Mouse (Mus musculus) forebrain, embryonic 15.5 days (tissue): ENCODE measurements around the gene Kdm4d. TPM values are rescaled to one million over a fixed set of nuclear protein-coding genes. Genes with fewer than 3 reads are reported as not detected.
"Not testable (repeated sequence)": the region's sequence is repeated elsewhere in the genome, so short reads cannot be mapped to it uniquely, and the experiment has no call there.

ENCODE experiments used
- ATAC-seq: fragments of 200-750 bp; cut with Nextera tagmentation; replicated peaks from 2 replicates; pipeline ENCODE4 v1.8.0; 2017; ENCODE audit warnings: mild to moderate bottlenecking, moderate TSS enrichment, moderate library complexity
- H3K27ac ChIP-seq: fragments of 300-500 bp; sonication (generic); replicated peaks from 2 replicates; pipeline ENCODE4 v1.5.1; 2015; ENCODE audit warnings: mild to moderate bottlenecking, inconsistent platforms
- H3K27me3 ChIP-seq: fragments of 300-500 bp; sonication (generic); 2 replicates; pipeline ENCODE4 v1.6.1; 2015; ENCODE audit warnings: inconsistent platforms
- H3K36me3 ChIP-seq: fragments of 300-500 bp; sonication (generic); 2 replicates; pipeline ENCODE4 v1.6.1; 2015; ENCODE audit warnings: mild to moderate bottlenecking, inconsistent platforms
- H3K4me1 ChIP-seq: fragments of 300-500 bp; sonication (generic); 2 replicates; pipeline ENCODE4 v1.6.1; 2015; ENCODE audit warnings: inconsistent platforms
- H3K4me2 ChIP-seq: fragments of 300-500 bp; sonication (generic); replicated peaks from 2 replicates; pipeline ENCODE4 v1.6.1; 2015; ENCODE audit warnings: mild to moderate bottlenecking, inconsistent platforms
- H3K4me3 ChIP-seq: fragments of 300-500 bp; sonication (generic); 2 replicates; pipeline ENCODE4 v1.5.1; 2015; ENCODE audit warnings: mild to moderate bottlenecking, inconsistent platforms
- H3K9ac ChIP-seq: fragments of 300-500 bp; sonication (generic); replicated peaks from 2 replicates; pipeline ENCODE4 v1.6.1; 2015; ENCODE audit warnings: mild to moderate bottlenecking, inconsistent platforms
- H3K9me3 ChIP-seq: fragments of 300-500 bp; sonication (generic); 2 replicates; pipeline ENCODE4 v1.6.1; 2016; ENCODE audit warnings: inconsistent platforms
- WGBS: fragments of 180-500 bp; shearing (Covaris S2); methylation state at CpG from one replicate; pipeline ENCODE4 v1.1.7; 2015; ENCODE audit warnings: mixed read lengths; 5-methylcytosine and 5-hydroxymethylcytosine counted together
- polyA plus RNA-seq: library from polyadenylated mRNA; unstranded; fragments of >200 nt; fragmentation: Nextera tagmentation; extraction: Ambion mirVana; gene quantifications from 2 replicates; pipeline ENCODE4 v1.2.1, GENCODE M21; 2015

Gene Kdm4d
- polyA plus RNA-seq, 1 experiment from 2014 or later, result 0.52 TPM

- H3K27me3 ChIP-seq, result no peaks in the 10 kb centered on the region
- WGBS, result 86% methylated on average over 3 of the region's 3 CpGs
- no peak for ATAC-seq
- H3K4me3 ChIP-seq, result no peak overlapping the region
- no peaks in the 10 kb centered on the region for H3K4me1 ChIP-seq
- no peak overlapping the region for H3K27ac ChIP-seq
- no peak overlapping the region for H3K9ac ChIP-seq
- no peaks in the 10 kb centered on the region for H3K9me3 ChIP-seq
- no peak overlapping the region for H3K4me2 ChIP-seq
- no peaks in the 10 kb centered on the region for H3K36me3 ChIP-seq
Observed at GRCm38 (mm10) chr9:14518105-14518504, 17.8 kb upstream of the Kdm4d start.

DNA sequence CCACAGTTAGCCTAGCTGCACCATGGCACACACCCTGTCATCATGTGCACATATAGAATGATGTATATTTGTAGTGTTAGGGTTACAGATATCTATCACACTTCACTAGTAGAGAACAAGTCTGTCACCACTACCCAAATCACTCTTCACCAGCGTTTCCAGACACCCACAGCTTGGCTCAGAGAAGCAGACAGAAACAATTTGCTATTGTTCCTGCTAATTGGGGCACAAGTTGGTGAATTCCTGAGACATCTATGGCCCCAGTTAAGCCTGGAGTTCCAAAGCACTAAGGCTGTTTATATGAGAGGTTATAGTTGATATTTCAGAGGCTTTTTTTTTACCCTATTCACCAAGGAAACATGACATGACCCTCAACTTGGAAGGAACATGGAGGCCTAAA is 17.0 kb upstream of the Kdm4d start:
- ATAC-seq, result no peak
- whole genome bisulfite sequencing, result 17% methylated on average over 1 of the region's 1 CpGs

DNA sequence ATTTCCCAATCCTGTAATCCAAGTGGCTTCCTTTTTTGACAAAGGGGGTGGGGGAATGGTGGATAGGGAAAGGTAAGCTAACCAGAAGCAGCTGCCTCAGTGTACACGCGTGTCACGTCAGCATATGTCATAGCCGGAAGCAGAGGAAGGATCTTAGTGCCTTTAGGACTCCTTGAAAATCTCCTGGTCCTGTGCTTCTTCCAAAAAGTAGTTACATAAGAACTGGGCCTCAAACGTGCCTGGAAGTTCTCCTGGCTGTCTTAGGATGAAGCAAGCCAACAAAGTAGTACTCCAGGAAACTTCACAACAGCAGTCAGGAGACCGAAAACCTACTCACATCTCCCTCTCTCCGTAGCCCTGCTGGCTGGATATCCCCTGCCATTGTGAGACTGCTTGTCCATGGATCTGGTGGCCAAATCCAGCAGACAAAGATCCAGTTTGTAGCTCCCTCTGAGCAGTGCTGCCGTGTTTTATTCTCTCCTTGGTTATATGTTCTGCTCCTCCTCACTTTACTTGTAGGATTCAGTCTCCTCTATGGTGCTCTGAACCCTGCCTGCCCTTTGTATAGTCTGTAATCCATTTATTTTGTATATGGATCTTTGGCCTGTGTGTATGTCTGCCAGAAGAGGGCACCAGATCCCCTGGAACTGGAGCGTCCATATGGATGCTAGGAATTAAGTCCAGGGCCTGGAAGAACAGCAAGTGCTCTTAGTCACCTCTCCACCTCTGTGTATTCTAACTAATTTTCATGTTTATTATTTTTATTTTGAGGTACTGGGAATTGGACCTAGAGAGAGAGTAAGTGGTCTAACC is 12.6 kb upstream of the Kdm4d start:
- H3K4me2 ChIP-seq, result no peak overlapping the region
- H3K4me1 ChIP-seq, result no peaks in the 10 kb centered on the region
- peak; percentile 60 for ATAC-seq
- no peaks in the 10 kb centered on the region for H3K27me3 ChIP-seq
- H3K9ac ChIP-seq, result no peak overlapping the region
- no peak overlapping the region for H3K4me3 ChIP-seq
- 77% methylated on average over 9 of the region's 9 CpGs for WGBS
- H3K27ac ChIP-seq, result no peak overlapping the region
- H3K9me3 ChIP-seq, result no peaks in the 10 kb centered on the region
- peaks cover 31% of the 10 kb centered on the region for H3K36me3 ChIP-seq

More for the DNA sequence above, 17.0 kb upstream of the Kdm4d start:
- 0 out of 2 replicates have a peak, but pooled peaks cover under 1% of the 10 kb centered on the region for H3K36me3 ChIP-seq
- H3K27me3 ChIP-seq, result no peaks in the 10 kb centered on the region
- H3K4me3 ChIP-seq, result no peak overlapping the region
- H3K9me3 ChIP-seq, result no peaks in the 10 kb centered on the region
- no peak overlapping the region for H3K27ac ChIP-seq
- H3K4me2 ChIP-seq, result no peak overlapping the region
- H3K9ac ChIP-seq, result no peak overlapping the region
- H3K4me1 ChIP-seq, result no peaks in the 10 kb centered on the region

DNA sequence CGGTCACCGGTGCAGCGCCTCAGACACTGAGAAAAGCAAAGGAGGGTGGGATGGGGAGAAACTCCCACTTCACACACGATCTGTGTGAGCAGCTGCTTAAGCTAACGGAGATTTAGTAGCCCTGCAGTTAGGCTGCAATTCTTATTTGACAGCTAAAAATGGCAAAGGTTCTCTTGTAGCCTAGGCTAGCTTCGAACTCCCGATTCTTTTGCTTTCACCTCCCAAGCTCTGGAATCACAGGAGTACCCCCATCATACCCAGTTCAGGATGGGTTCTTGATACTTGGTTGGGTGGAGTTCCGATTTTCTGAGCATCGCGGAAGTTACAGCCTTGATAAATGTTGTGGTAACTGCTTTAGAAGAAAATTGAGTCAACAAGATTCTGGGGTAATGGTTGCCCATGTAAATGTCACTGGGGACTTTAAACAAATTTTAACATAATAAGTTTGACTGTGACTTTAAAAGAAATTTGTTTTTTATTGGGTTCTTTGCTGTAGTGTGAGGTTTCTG is 688 bp upstream of the Kdm4d start:
- Histone ChIP-seq H3K4me3 (peak overlapping the region; percentile 89), H3K4me1 (peaks cover 20% of the 10 kb centered on the region), H3K9ac (peak overlapping the region; percentile 82), H3K27me3 (no peaks in the 10 kb centered on the region), H3K9me3 (no peaks in the 10 kb centered on the region), H3K36me3 (peaks cover 33% of the 10 kb centered on the region), H3K4me2 (peak overlapping the region; percentile 73), H3K27ac (peak overlapping the region; percentile 76)
- ATAC-seq, result no peak
- 5% methylated on average over 10 of the region's 10 CpGs for WGBS

- H3K27me3 ChIP-seq, result no peaks in the 10 kb centered on the region
- ATAC-seq, result no peak
- no peaks in the 10 kb centered on the region for H3K9me3 ChIP-seq
- H3K36me3 ChIP-seq, result peaks cover 16% of the 10 kb centered on the region
- 88% methylated on average over 4 of the region's 4 CpGs for WGBS
- H3K4me2 ChIP-seq, result peak overlapping the region; percentile 67
- H3K4me1 ChIP-seq, result peaks cover 20% of the 10 kb centered on the region
- H3K9ac ChIP-seq, result no peak overlapping the region
- no peak overlapping the region for H3K27ac ChIP-seq
- peak overlapping the region; percentile 89 for H3K4me3 ChIP-seq
Observed at GRCm38 (mm10) chr9:14498896-14499705, 1.2 kb downstream of the Kdm4d start.

DNA sequence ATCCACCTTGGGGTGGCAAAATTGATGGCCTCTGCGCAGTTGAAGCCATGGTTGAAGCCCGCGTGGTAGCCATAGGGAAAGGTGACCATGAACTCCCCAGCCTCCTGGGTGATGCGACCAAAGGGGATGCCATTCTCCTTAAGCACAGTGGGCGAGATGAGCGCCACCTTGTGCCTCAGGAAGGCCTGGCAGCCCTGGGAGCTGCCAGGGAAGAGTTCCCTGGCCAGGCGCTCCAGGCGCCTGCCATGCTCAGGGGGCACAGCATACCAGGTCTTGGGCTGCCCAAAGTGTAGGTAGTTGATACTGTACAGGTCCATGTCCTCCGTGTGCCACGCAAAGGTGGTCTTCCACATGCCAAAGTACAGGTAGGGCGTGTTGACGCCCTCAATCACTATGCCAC is 36.6 kb downstream of the Kdm4d start:
- ATAC-seq, H3K4me3 ChIP-seq: not testable (repeated sequence)
- 75% methylated on average over 12 of the region's 12 CpGs for WGBS

DNA sequence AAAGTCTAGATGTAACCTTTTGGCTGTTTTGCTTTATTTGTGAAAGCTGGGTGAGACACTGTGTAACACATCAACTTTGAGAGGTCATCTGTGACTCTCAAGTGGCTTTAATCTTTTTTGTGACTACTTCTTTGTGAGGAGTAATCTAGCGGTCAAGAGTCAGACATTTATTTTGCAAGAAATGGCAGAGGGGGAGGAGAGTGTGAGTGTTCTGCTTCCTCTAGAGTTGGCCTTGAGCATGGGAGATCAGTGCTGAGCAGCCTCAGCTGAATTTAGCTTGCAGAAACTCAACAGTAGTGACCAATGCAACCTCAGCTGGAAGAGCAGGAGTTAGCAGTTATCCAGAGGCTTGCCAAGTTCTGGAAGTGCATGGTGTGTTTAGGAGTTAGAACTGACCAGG is 37.7 kb downstream of the Kdm4d start:
- not testable (repeated sequence) for H3K36me3 ChIP-seq, H3K9ac ChIP-seq, H3K4me3 ChIP-seq, H3K4me2 ChIP-seq, H3K27ac ChIP-seq, H3K27me3 ChIP-seq, ATAC-seq, H3K4me1 ChIP-seq, H3K9me3 ChIP-seq
- 83% methylated on average over 1 of the region's 1 CpGs for WGBS

More for the DNA sequence above, 36.6 kb downstream of the Kdm4d start:
- not testable (repeated sequence) for H3K36me3 ChIP-seq, H3K4me1 ChIP-seq, H3K9me3 ChIP-seq, H3K27me3 ChIP-seq, H3K9ac ChIP-seq, H3K27ac ChIP-seq, H3K4me2 ChIP-seq

DNA sequence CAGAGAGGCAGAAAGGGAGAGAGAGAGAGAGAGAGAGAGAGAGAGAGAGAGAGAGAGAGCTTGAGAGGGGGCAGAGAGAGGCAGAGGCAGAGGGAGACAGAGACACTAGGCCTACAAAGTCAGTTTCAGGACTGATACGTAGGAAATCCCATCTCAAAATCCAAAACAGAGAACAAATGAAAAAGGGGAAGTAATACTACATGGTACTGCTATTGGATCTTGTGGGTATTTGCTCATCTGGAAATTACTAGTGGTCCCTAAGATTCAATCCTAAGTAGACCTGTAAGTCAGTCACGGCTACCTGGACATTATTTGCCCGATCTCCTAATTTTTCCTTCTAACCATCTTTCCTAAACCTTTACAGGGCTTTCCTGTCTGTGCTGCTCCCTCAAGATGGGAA is 44.0 kb downstream of the Kdm4d start:
- WGBS, result 89% methylated on average over 3 of the region's 3 CpGs
- no peak overlapping the region for H3K4me2 ChIP-seq
- H3K36me3 ChIP-seq, result no peaks in the 10 kb centered on the region
- no peaks in the 10 kb centered on the region for H3K4me1 ChIP-seq
- no peak overlapping the region for H3K27ac ChIP-seq
- H3K9ac ChIP-seq, result no peak overlapping the region
- ATAC-seq, result no peak
- H3K27me3 ChIP-seq, result no peaks in the 10 kb centered on the region
- no peak overlapping the region for H3K4me3 ChIP-seq
- H3K9me3 ChIP-seq, result no peaks in the 10 kb centered on the region

DNA sequence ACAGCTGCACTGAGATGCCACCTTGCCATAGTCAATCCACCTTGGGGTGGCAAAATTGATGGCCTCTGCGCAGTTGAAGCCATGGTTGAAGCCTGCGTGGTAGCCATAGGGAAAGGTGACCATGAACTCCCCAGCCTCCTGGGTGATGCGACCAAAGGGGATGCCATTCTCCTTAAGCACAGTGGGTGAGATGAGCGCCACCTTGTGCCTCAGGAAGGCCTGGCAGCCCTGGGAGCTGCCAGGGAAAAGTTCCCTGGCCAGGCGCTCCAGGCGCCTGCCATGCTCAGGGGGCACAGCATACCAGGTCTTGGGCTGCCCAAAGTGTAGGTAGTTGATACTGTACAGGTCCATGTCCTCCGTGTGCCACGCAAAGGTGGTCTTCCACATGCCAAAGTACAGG is 49.2 kb downstream of the Kdm4d start:
- H3K4me1 ChIP-seq, ATAC-seq, H3K36me3 ChIP-seq, H3K4me2 ChIP-seq, H3K9ac ChIP-seq, H3K4me3 ChIP-seq, H3K27ac ChIP-seq, H3K9me3 ChIP-seq, H3K27me3 ChIP-seq: not testable (repeated sequence)
- 59% methylated on average over 8 of the region's 8 CpGs for WGBS

DNA sequence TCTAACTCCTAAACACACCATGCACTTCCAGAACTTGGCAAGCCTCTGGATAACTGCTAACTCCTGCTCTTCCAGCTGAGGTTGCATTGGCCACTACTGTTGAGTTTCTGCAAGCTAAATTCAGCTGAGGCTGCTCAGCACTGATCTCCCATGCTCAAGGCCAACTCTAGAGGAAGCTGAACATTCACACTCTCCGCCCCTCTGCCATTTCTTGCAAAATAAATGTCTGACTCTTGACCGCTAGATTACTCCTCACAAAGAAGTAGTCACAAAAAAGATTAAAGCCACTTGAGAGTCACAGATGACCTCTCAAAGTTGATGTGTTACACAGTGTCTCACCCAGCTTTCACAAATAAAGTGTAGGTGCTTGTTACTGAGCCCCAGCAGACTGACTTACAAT is 53.2 kb downstream of the Kdm4d start:
- H3K27ac ChIP-seq, H3K9ac ChIP-seq, H3K27me3 ChIP-seq, H3K36me3 ChIP-seq, ATAC-seq, H3K4me1 ChIP-seq, H3K4me2 ChIP-seq, H3K9me3 ChIP-seq, H3K4me3 ChIP-seq: not testable (repeated sequence)
- 94% methylated on average over 2 of the region's 2 CpGs for WGBS

- no peak overlapping the region for H3K27ac ChIP-seq
- WGBS, result 89% methylated on average over 1 of the region's 1 CpGs
- no peaks in the 10 kb centered on the region for H3K9me3 ChIP-seq
- no peak overlapping the region for H3K4me2 ChIP-seq
- H3K36me3 ChIP-seq, result no peaks in the 10 kb centered on the region
- H3K27me3 ChIP-seq, result no peaks in the 10 kb centered on the region
- no peaks in the 10 kb centered on the region for H3K4me1 ChIP-seq
- ATAC-seq, result no peak
- H3K9ac ChIP-seq, result no peak overlapping the region
- H3K4me3 ChIP-seq, result no peak overlapping the region
Observed at GRCm38 (mm10) chr9:14440347-14440746, 59.9 kb downstream of the Kdm4d start.

DNA sequence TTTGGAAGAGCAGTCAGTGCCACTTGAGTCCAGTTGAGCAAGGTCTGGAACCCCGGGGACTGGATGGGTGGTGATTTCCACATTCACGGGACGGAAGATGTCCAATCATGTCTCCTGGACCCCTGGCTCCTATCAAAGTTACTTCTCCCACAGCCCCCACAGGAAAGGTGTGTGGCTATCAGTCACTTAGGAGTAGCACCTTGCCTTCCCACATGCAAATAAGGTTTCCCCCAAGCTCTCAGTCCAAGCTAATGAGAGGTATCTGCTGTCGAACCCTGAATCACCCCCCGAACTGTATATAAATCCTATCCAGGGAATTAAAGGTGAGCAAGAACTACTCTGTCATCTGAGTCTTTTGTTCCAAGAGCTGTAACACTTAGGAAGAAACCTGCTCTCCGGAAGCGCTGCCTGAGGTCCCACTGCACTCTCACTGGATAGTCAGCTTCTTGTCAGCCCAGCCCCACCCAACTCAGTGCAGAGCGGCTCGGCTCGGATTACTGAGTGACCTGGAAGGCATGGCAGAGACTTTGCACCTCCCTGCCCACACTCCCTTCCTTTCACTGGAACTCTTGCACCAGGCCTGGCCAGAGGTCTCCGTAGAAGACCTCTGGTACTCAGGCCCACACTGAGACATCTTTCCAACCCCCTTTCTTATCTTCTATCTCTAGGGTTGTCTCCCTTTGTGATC is 66.9 kb downstream of the Kdm4d start:
- ATAC-seq, result no peak
- Histone ChIP-seq H3K4me3 (no peak overlapping the region), H3K9me3 (no peaks in the 10 kb centered on the region), H3K36me3 (no peaks in the 10 kb centered on the region), H3K27me3 (no peaks in the 10 kb centered on the region), H3K4me1 (no peaks in the 10 kb centered on the region), H3K4me2 (no peak overlapping the region), H3K9ac (no peak overlapping the region), H3K27ac (no peak overlapping the region)
- WGBS, result 67% methylated on average over 11 of the region's 11 CpGs
